Mouse (Mus musculus) R1 (cell line): Measurements from ENCODE around the gene Cbfb.
A peak's percentile ranks its signal among the peaks of the same experiment; 100 is the strongest.

Experiments
- DNase-seq: peaks from one replicate; pipeline ENCODE4 v3.0.0-alpha.2; 2018; ENCODE audit warnings: low read depth, low spot score

Cbfb gene

DNA sequence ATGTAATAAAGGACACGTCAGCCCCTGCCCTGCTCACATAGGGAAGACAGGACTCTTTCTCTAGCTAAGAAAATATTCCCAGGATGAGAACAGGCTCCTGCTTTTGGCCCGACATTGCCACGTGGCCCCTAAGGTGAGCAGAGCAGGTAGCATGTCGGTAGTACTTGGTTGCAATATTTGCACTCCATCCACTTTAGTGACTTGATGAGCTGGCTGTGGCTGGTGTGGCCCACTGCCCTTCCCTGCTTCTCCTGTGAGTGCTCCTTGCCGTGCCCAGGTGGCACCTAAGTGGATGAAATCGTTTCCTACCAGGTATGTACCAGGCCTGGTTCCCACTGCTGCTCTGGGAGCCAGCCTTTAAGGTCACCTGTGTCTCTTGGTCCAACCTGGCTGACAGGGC lies 81.5 kb downstream of the Cbfb start:
- no peak for DNase-seq

DNA sequence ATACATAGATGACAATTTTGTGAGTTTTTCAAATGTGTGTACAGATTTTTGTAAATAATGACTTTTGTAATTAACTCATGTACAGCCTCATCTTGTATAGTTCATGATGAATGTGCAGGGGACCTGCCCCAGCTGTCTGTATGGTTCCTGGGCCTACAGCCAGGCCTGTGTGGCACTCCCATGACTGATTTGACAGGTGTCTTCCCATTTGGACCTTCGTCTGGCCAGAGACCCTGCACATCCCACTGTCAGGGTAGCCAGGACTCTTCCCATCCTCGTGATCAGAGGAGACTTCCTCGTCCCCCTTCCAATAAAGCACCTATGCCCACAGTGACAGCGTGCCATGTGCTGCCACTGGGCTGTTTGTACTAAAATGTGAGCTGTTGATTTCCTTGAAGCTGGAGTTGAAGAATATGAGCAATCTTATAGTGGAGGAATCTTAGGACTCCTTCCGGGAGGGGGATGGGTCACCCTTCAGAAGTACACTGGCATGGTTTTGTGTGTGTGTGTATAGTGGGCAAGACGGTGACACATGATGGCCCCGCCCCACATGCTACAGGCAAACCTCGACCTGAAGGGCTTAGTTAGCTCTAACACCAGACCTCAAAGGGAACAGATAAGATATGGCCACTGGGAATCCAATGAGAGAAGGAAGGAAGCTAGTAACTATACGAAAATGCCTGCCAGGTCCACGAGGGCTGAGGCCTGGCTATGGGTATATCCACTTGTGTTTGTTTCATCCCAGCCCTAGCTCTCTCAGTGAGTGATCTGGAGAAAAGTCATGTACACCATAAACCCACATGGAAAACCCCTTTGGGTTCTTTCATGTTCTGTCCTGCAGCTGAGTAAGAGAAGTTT lies 82.4 kb downstream of the Cbfb start:
- no peak for DNase-seq

DNA sequence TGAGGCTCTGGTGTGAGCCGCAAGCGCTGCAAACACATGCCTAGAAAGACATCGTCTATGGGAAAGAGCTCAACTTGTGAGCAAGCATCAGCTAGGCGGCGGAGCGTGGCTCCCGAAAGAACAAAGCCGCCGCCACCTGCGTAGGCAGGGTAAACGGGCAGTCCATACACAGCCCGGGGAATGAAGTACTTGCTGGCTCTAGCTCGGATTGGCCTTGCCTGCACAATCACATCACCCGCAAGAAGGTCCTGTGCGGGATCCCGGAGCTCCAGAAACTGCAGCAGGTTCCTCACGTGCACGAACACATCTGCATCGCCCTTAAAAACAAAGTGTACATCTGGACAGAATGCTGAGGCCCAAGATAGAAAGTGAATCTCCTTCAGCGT lies 83.3 kb downstream of the Cbfb start:
- no peak for DNase-seq

DNA sequence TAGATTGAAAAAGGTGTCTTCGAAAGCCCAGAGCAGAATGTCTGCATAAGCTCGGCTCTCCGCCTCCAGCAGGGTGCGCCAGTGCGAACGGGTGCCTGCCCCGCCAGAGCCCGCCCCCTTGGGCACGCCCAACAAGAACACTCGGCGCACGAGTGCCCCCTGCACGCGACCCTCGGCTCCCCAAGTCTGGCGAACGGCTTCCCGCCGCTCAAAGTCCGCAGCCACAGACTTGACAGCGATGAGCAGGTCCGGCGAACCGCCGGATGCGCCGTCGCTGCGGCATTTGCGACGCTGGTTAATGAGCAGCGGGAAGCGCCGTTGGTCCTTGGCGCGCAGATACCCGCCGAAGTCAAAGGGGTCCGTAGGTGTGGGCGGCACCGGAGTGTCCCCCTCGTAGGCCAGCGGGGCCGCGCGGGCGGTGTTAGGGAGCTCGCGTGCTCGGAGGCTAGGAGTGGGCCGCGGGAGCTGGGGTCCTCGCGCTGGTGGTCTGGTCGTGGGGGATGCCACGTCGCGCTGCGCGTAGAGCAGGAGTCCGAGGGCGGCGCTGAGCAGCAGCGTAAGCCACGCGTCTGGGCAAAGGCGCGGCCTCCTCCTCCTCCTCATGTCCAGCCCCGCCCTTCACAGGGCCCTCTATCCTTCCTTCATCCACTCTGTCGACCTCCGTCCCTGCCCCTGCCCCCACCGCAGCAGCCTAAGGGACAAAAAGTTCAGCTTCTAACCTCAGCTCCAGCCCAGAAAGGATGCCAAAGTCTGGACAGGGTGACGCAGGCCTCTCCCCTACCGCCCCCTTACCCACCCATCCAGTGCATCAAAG lies 83.9 kb downstream of the Cbfb start:
- peak; percentile 93 for DNase-seq

DNA sequence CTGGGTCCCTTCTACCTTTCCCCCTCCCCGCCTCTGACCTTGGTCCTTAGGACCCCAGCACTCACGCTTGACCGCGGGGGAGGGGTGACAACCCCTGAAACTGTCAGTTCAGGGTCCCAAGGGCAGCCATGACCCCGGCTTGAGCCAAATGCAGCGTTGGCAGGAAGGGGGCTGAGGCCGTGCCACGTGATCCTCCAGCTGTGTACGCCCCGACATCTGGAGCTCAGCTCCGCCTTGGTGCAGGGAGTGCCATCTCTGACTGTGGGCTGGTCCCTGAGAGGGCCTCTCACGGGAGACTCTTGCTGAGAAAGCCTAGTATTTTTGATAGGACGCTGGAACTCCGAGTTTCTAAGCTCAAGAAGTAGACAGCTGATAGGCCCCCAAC lies 84.5 kb downstream of the Cbfb start, which contains the start of gene B3gnt9:
TSS of gene B3gnt9 (minus strand) at position 188 of the 385 bp plus-strand sequence.
- DNase-seq = peak; percentile 87

DNA sequence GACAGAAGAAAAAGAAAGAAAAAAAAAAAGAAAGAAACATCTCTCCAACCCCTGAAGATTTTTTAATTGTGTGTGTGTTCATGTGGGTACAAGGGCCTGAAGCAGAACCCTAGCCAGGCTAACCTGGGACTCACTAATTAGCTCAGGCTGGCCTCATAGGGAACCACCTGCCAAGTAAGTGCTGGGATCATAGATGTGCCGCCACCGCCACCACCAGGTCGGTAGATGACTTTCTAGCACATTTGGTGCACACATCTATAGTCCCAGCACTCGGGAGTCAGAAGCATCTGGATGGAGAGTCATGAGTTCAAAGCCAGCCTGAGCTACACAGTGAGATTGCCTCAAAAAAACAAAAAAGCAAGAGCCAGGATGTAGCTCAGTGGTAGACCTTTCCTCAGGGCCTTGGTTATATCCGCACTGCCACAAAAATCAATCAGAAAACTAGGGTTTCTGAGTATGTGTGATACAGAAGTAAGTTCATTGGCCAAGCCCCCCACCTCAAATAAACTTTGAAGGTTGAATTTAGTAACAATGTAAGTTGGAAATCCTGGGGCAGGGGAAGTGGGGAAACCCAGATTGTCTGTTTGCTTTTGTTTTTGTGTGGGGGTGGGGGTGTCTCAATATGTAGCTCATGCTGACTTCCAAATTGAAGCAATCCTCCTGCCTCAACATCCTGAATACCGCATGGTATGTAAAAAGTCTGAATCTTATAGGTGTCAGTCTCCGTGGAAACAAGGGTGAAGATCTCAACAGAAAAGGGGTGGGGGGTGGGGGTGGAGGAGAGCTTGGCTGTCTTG lies 87.0 kb downstream of the Cbfb start:
- DNase-seq = peak; percentile 52

DNA sequence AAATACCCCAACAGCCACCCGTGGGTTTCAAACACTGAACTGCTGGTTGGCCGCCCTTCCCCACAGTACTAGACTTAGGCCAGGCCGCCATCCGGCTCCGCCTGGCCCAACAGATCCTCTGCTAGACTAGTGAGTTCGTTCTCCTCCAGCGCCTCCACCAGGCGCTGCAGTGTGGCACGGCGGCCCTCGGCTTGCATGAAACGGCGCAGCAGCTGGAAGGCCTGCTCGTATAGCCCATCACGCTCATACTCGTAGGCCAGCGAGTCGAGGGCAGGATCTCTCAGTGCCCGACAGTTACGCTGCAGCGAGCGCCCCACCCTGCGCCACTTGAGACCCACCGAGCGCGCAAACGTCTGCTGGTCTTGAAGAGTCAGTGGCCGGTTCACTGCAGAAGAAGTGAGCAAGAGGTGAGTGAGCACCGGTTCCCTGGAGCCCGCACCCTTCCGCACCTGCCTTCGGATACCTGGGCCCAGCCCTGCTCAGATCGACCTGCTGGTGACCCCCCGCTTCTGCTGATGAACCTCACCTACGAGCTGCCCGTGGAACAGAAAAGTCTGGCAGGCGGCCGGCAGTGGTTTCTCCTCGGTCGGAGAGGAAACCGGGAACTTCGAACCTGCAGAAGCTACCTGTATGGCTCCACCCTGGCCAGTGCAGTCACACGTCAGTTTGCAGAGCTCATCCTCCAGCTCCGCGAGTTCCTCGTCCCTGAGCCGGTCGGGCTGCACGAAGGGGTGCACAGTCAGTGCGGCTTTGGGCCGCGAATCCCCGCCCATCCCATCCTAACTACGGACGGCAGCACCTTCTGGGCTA lies 88.6 kb downstream of the Cbfb start:
- DNase-seq = peak; percentile 63

DNA sequence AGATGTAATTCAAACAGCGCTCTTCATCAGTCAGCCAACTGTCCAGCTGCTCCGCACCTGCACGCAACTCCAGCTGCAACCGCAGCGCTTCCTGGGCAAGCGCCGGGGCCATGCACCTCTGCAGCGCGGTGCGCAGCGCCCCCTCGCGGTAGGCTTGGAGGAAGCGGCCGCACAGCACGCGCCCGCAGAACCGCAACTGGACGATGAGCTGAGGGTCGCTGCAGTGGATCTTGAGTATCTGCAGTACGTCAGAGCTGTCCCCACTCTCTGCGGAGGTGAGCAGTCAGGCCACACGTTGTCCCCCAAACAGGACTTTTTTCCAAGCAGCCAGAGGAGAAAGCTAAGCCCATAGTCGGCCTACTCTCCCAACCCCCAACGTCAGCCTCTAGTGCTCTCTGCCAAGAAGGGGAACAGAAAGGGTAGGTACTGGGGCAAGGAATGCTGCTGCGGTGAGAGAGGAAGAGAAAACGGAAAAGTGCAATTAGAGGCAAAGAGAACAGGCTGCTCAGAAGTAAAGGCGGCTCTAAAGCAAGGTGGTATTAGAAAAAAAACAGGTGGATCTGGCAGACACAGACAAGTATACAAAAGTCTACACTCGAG lies 89.3 kb downstream of the Cbfb start:
- peak; percentile 80 for DNase-seq

DNA sequence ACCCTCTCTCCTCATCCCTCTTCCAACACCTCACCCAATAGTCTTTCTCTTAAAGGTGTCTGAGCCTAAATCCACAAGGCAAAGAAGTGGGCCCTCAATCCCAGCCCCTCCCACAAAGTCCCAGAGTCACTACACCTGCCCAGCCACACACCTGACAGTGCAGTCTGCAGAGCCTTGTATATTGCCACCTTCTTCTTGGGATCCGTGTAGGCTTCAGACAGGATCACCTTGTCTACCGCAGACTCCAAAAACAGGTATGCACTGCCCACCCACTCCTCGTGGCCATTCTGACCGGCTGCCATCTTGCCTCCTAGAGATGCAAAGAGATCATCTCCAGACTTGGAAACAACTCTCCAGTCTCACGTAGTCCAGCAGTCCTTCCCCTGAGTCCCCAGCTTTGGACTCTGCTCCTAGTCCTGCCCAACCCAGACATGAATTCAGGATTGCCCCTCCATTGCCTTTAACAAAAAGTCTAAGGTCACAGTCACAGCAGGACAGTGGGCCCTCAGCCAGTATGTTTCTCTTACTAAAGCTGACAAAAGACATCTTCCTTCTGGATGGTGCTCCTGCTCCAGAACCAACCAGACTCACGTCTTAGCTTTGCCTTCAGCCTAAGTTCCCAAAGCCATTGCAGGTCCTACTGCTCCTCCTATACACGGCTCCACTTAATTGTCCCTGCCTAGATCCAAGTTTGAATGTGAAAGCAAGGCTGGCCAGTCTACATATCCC lies 90.1 kb downstream of the Cbfb start:
- DNase-seq = no peak

DNA sequence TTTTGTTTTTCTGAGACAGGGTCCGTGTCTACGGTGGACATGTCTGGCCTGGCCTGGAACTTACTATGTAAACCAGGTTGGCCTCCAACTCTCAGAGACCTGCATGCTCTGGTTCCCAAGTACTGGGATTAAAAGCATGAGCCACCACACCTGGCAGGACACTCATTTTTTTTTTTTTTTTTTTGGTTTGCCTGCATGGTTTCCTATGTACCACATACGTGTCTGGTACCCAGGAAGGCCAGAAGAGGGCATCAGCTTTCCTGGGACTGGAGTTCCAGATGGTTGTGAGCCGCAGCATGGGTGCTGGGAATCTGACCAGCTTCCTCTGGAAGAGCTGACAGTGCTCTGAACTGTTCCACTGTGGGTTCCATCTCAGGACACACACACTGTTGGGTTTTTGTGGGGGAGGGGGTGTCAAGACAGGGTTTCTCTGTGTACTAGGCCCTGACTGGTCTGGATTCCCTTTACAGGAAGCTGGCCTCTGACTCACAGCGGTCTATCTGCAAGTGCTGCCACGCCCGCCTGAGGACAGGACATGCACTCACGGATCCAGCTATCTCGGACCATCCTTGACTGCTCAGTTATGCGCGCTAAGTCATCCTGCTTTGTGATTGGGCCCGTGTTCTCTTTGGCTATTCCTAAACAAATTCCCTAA lies 91.0 kb downstream of the Cbfb start:
- DNase-seq = peak; percentile 82

DNA sequence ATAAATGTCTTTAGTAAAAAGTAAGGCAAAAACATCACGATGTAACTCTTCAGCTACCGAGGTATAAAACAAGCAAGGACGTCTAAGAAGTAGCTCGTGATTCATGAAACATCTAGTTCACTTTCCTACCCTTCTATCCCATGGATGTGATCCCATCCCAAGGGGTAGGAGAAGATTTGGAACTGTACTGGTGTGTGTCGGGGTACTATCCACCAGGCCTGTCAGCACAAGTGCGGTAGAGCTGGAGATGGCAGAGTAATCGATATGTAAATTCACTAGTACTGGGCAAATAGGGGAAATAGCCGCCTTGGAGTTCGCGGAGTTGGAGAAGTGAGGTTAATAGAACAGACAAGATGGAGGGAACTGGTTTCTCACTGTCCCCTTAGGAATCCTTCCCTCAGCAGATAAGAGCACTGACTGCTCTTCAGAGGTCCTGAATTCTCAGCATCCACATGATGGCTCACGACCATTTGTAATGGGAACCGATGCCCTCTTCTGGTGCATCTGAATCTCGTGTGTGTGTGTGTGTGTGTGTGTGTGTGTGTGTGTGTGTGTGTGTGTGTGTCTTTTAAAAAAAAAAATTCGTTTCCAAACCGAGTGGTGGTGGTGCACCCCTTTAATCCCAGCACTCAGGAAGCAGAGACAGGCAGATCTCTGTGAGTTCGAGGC lies 92.9 kb downstream of the Cbfb start:
- no peak for DNase-seq

DNA sequence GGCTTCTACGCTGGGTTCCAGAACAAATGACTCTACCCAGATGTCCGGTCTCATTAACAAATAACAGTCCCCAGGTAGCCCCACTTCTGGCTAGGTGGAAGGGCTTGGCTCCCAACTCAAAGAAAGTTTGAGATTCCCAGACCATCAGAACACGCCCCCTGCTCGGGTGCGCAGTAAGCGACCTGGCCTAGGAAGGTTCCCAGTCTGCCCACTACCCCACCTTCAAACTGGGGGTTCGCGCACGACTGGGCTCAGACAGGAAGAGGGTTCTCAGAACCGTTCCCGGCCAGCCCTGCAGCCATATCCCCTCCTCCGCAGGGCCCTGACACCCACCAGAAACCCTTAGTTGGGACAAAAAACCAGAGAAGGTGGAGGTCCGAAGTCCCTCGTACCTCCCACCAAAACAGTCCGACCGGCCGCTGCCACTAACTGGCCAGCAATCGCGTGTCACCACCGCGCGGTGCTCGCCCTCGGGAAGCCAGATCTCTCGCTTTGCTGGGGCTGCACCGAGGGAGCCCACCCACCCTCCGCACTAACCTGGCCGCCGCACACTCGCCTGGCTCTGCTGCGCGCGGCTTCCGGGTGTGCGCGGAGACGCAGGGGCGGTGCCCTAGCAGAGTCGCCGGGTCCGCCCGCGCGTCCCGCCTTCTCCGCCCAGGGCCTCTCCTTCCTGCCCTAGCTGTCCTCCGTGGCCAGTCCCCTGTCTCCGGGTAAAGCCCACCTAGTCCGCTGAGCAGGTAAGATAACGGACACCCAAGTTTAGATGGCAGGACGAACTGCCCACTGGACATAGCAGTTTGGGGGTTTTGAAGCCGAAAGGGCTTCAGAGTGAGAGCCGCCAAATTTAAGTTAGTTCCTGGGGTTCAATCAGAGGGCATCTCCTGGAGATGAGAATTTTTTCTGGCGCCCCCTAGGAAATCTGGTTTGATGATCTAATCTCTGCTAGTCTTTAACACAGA lies 93.8 kb downstream of the Cbfb start, which contains the start of the genes Tradd and Fbxl8:
TSS of gene Tradd (minus strand) at position 586 of the 959 bp plus-strand sequence.
TSS of gene Fbxl8 (plus strand) at position 625 of the 959 bp plus-strand sequence.
- peak; percentile 50 for DNase-seq

DNA sequence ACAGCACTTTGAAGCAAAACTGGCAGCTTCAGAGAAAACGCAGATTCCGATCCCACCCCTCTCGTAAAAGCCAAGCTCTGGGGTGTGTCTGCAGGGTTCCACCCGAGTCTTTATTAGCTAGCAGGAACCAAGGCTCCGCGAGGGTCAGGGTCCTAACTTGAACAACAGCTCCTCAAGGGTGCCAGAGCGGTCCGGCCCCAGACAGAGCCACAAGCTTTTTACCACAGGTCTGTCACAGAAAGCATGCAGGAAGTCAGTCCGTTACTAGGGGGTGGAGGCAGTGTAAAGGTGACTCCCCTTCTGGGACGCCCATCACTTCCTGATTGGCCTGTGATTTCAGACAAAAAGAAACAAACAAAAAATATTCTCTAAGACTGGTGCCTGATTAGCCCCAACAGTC lies 94.7 kb downstream of the Cbfb start:
- peak; percentile 82 for DNase-seq

DNA sequence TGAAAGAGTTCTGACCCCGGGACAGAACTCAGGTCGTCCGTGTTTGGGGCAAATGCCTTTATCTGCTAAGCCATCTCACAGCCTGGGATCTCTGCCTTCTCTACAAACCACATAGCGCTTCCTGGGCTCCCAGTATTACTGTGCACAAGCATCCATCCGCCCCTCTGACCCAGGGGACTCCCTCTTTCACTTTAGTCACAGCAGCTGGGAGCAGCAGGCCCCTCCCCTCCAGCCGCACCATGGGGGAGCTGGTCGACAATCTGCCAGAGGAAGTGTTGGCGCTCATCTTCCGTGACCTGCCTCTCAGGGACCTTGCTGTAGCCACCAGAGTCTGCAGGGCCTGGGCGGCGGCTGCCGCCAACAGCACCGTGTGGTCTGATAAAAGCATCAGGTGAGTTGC lies 96.3 kb downstream of the Cbfb start:
- DNase-seq = peak; percentile 53
